Mouse (Mus musculus): ENCODE results near the gene Actl7a. TPM values are rescaled to one million over a fixed set of nuclear protein-coding genes. Genes with fewer than 3 reads are reported as not detected.

The Actl7a gene
- polyA plus RNA-seq, 2 experiments: not detected

DNA sequence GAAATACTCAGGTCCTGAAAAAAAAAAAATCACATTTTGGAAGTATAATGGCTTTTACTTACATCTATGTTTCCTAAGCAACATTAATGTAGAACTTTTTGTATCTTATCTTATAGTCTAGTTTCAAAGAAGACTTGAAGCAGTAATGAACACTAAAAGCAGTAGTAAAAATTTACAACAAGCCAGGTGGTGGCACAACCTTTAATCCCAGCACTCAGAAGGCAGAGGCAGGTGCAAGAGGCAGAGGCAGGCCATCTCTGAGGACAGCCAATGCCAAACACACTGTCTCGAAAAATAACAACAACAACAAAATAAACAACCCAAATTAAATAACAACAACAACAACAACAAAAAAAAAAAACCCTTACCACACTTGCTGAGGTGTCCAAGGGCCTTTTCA lies 27.9 kb downstream of the Actl7a start:
- 50% methylated on average over 1 of the region's 1 CpGs for WGBS (ENCODE audit: insufficient replicate concordance)
- Histone ChIP-seq H3K27ac (no peak overlapping the region), H3K9ac (replicated peaks) (no peak overlapping the region), H3K4me1 (replicated peaks; ENCODE audit: control insufficient read depth in 2 of 2, insufficient read depth in 2 of 2, low read length in 1 of 2) (no peaks in the 10 kb centered on the region), H3K27me3 (ENCODE audit: control insufficient read depth, insufficient read depth, low read length) (no peaks in the 10 kb centered on the region), H3K36me3 (replicated peaks; ENCODE audit: control insufficient read depth, insufficient read depth, low read depth) (peaks cover 34% of the 10 kb centered on the region), H3K4me2 (ENCODE audit: low read depth) (no peak overlapping the region), H3K4me3 (ENCODE audit: insufficient read depth in 1 of 2, low read depth in 2 of 2, low read length in 2 of 2) (no peak overlapping the region), H3K9me3 (ENCODE audit: control insufficient read depth, low read length) (no peaks in the 10 kb centered on the region)
- DNase-seq (ENCODE audit: low read depth in 3 of 3, low spot score in 3 of 3): no peak
- ATAC-seq (ENCODE audit: insufficient read depth): no peak
- TF ChIP-seq CTCF (IDR thresholded peaks at IDR 0.05; ENCODE audit: low read depth) (no peak), EP300 (IDR thresholded peaks at IDR 0.05; ENCODE audit: low read depth) (no peak)

DNA sequence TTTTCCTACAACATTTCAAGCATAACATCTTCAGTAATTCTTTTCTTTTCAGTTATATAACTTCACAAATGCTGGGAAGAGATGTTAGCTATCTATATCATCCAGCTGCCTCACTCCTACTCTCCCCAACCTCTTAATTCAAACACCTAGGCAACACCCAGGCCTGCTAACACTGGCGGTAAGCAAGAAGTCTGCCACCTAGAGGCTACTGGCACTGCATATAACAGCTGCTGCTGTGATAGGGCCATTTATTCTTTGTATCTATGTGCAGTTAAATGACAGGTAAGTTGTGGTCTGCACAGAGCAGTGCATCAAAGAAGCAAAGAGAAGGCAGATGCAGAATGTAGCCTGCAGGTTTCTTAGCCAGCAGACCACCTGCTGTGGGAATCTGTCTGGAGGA lies 48.2 kb downstream of the Actl7a start:
- Histone ChIP-seq H3K9ac (replicated peaks) (no peak overlapping the region), H3K4me1 (replicated peaks; ENCODE audit: control insufficient read depth in 2 of 2, insufficient read depth in 2 of 2, low read length in 1 of 2) (no peaks in the 10 kb centered on the region), H3K9me3 (ENCODE audit: control insufficient read depth, low read length) (no peaks in the 10 kb centered on the region), H3K4me2 (ENCODE audit: low read depth) (no peak overlapping the region), H3K27ac (no peak overlapping the region), H3K4me3 (ENCODE audit: insufficient read depth in 1 of 2, low read depth in 2 of 2, low read length in 2 of 2) (no peak overlapping the region), H3K36me3 (replicated peaks; ENCODE audit: control insufficient read depth, insufficient read depth, low read depth) (peaks cover 47% of the 10 kb centered on the region), H3K27me3 (ENCODE audit: control insufficient read depth, insufficient read depth, low read length) (no peaks in the 10 kb centered on the region)
- no peak for DNase-seq (ENCODE audit: low read depth in 3 of 3, low spot score in 3 of 3)
- WGBS (ENCODE audit: insufficient replicate concordance): 44% methylated on average over 1 of the region's 1 CpGs
- TF ChIP-seq CTCF (IDR thresholded peaks at IDR 0.05; ENCODE audit: low read depth) (peak; percentile 51), EP300 (IDR thresholded peaks at IDR 0.05; ENCODE audit: low read depth) (no peak)
- ATAC-seq (ENCODE audit: insufficient read depth): no peak

Other genes with a start within 250 kb of the Actl7a start
- gene Gm26657, start 3.3 kb upstream of the Actl7a start, polyA plus RNA-seq (2012; rRNA removed): not detected in 2 replicates
- gene Gm26657, start 3.3 kb upstream of the Actl7a start, polyA plus RNA-seq (2014; fragmentation: Nextera tagmentation; extraction: Ambion mirVana): not detected in 2 replicates
- not detected in 2 replicates for gene Actl7b, start 2.0 kb upstream of the Actl7a start, polyA plus RNA-seq (2012; rRNA removed)
- not detected in 2 replicates for gene Actl7b, start 2.0 kb upstream of the Actl7a start, polyA plus RNA-seq (2014; fragmentation: Nextera tagmentation; extraction: Ambion mirVana)
- 10.1 and 11.8 TPM in 2 replicates for gene Elp1, start 58.9 kb downstream of the Actl7a start, polyA plus RNA-seq (2012; rRNA removed)
- gene Elp1, start 58.9 kb downstream of the Actl7a start, polyA plus RNA-seq (2014; fragmentation: Nextera tagmentation; extraction: Ambion mirVana): 13.4 and 15.0 TPM in 2 replicates
- 2.3 and 2.8 TPM in 2 replicates for gene Fam206a, start 58.9 kb downstream of the Actl7a start, polyA plus RNA-seq (2012; rRNA removed)
- gene Fam206a, start 58.9 kb downstream of the Actl7a start, polyA plus RNA-seq (2014; fragmentation: Nextera tagmentation; extraction: Ambion mirVana): 5.6 and 6.0 TPM in 2 replicates
- 2.9 and 4.8 TPM in 2 replicates for gene Ctnnal1, start 121.8 kb downstream of the Actl7a start, polyA plus RNA-seq (2012; rRNA removed)
- gene Ctnnal1, start 121.8 kb downstream of the Actl7a start, polyA plus RNA-seq (2014; fragmentation: Nextera tagmentation; extraction: Ambion mirVana): 8.2 and 9.0 TPM in 2 replicates
- gene Tmem245, start 204.0 kb downstream of the Actl7a start, polyA plus RNA-seq (2012; rRNA removed): 2.0 and 2.1 TPM in 2 replicates
- 1.4 TPM in 2 replicates for gene Tmem245, start 204.0 kb downstream of the Actl7a start, polyA plus RNA-seq (2014; fragmentation: Nextera tagmentation; extraction: Ambion mirVana)
- gene Frrs1l, start 247.0 kb downstream of the Actl7a start, polyA plus RNA-seq (2012; rRNA removed): under 0.01 and 0.01 TPM in 2 replicates
- not detected in 2 replicates for gene Frrs1l, start 247.0 kb downstream of the Actl7a start, polyA plus RNA-seq (2014; fragmentation: Nextera tagmentation; extraction: Ambion mirVana)